Mouse (Mus musculus) myocyte (in vitro differentiated cells): Measurements from ENCODE around the gene Prrg2.

ENCODE experiments used
- MYOG ChIP-seq, 3 experiments: IDR thresholded peaks; one replicate each; pipeline ENCODE4 v1.6.1; 2011; ENCODE audit warnings: control low read depth in 2 of 3, low read depth in 2 of 3, mild to moderate bottlenecking in 2 of 3; ENCODE audit not compliant: insufficient read length in 2 of 3, control insufficient read depth in 1 of 3, insufficient read depth in 1 of 3
- POLR2A ChIP-seq: IDR thresholded peaks from one replicate; pipeline ENCODE4 v1.6.1; 2011; ENCODE audit warnings: low read depth, mild to moderate bottlenecking, control low read depth, moderate library complexity; ENCODE audit not compliant: insufficient read length

DNA sequence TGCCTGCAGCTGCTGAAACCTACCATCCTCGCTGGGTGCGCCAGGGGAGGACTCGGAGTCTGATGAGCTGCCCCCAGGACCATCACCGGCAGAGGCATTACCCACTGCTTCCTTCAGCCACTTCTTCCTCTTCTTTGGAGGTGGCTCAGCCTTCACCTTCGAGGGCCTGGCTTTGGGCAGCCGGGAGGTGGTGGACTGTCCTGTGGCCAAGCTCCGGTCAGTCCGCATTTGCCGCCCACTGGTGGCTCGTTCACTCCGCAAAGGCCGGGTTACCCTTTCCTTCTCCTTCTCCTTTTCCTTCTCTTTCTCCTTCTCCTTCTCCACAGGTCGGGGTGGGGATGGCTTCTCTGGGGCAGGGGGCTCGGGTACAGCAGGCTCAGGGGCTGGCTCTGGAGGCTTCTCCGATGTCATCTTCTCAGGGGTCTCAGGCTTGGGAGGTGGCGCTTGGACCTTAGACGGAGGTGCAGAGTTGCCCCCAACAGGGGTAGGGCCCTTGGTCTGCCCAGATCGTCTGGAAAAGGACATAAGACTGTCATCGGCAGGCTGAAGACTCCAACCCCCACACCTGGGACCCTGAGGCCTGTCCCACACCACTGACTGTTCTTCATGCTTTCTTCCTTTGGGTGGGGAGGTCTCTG is 28.6 kb downstream of the Prrg2 start:
- TF ChIP-seq POLR2A (no peak), MYOG (IDR thresholded peaks at IDR 0.05; ENCODE audit: control insufficient read depth in 1 of 3, insufficient read depth in 1 of 3, insufficient read length in 2 of 3, low read depth in 2 of 3) (no peak)
